Mouse (Mus musculus) neural tube, embryonic 13.5 days (tissue): ENCODE results near the gene Car11. TPM values are rescaled to one million over a fixed set of nuclear protein-coding genes. Genes with fewer than 3 reads are reported as not detected.
"Not testable (repeated sequence)": the region's sequence is repeated elsewhere in the genome, so short reads cannot be mapped to it uniquely, and the experiment has no call there.

Source experiments
- ATAC-seq: fragments of 200-750 bp; cut with Nextera tagmentation; 2 replicates; pipeline ENCODE4 v1.8.0; 2017; ENCODE audit warnings: low read depth, mild to moderate bottlenecking, moderate TSS enrichment, moderate library complexity
- H3K27ac ChIP-seq: fragments of 300-500 bp; sonication (generic); replicated peaks from 2 replicates; pipeline ENCODE4 v1.5.1; 2015; ENCODE audit warnings: moderate library complexity, mild to moderate bottlenecking, inconsistent platforms
- H3K27me3 ChIP-seq: fragments of 300-500 bp; sonication (generic); 2 replicates; pipeline ENCODE4 v1.6.1; 2015; ENCODE audit warnings: mild to moderate bottlenecking, inconsistent platforms
- H3K36me3 ChIP-seq: fragments of 300-500 bp; sonication (generic); 2 replicates; pipeline ENCODE4 v1.6.1; 2015; ENCODE audit warnings: mild to moderate bottlenecking, inconsistent platforms
- H3K4me1 ChIP-seq: fragments of 300-500 bp; sonication (generic); replicated peaks from 2 replicates; pipeline ENCODE4 v1.6.1; 2015; ENCODE audit warnings: inconsistent platforms
- H3K4me2 ChIP-seq: fragments of 300-500 bp; sonication (generic); 2 replicates; pipeline ENCODE4 v1.6.1; 2015; ENCODE audit warnings: inconsistent platforms, mild to moderate bottlenecking, moderate library complexity
- H3K4me3 ChIP-seq: fragments of 300-500 bp; sonication (generic); 2 replicates; pipeline ENCODE4 v1.5.1; 2015; ENCODE audit warnings: mild to moderate bottlenecking, inconsistent platforms
- H3K9ac ChIP-seq: fragments of 300-500 bp; sonication (generic); 2 replicates; pipeline ENCODE4 v1.6.1; 2015; ENCODE audit warnings: moderate library complexity, mild to moderate bottlenecking, inconsistent platforms
- H3K9me3 ChIP-seq: fragments of 300-500 bp; sonication (generic); 2 replicates; pipeline ENCODE4 v1.6.1; 2016; ENCODE audit warnings: inconsistent platforms
- WGBS: fragments of 180-500 bp; shearing (Covaris S2); methylation state at CpG from one replicate; pipeline ENCODE4 v1.1.7; 2015; 5-methylcytosine and 5-hydroxymethylcytosine counted together
- polyA plus RNA-seq: library from polyadenylated mRNA; unstranded; fragments of >200 nt; fragmentation: Nextera tagmentation; extraction: Ambion mirVana; gene quantifications from 2 replicates; pipeline ENCODE4 v1.2.1, GENCODE M21; 2015

Car11 gene
- polyA plus RNA-seq = 44.5 and 46.0 TPM in 2 replicates

DNA sequence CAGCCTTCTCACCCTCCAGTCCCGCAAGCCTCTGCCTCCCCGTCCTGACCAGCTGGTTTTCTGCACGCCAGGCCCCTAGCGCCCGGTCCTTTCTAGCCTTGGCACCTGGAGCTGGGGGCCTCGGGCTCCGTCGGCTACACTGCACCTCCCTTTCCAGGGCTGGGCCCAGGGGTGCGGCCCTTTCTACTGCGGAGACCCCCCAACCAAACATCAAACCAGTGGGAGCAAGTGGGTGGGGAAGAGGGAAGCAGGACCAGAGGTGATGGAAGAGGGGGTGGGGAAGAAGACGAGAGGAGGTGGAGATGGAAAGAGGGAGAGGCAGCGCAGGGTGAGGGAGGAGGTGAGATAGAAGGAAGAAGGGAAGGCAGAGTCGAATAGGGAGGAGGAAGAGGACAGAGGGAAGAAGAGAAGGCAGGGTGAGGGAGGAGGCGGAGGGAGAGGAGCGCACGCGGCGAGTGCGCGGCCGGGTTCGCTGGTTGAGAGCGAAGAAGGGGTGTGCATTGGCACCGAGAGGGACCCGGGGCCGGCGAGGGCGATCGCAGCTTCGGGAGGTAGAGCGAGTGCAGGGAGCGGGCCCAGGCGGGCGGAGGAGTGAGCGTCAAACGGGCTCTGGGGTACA lies at the start of gene Car11:
Gene Car11, plus strand, starts transcription at position 321 of the 619 bp plus-strand sequence.
- Histone ChIP-seq H3K4me3 (peak within 1 kb of the TSS; percentile 52), H3K4me2 (peak within 1 kb of the TSS; percentile 88), H3K9ac (peak within 1 kb of the TSS; percentile 81), H3K27me3 (peaks cover 27% of the 10 kb centered on the region), H3K27ac (peak within 1 kb of the TSS; percentile 80), H3K36me3 (no peaks in the 10 kb centered on the region), H3K4me1 (peaks cover 57% of the 10 kb centered on the region), H3K9me3 (no peaks in the 10 kb centered on the region)
- peak; percentile 1; the same call in 1 of the 2 replicates for ATAC-seq
- 1% methylated on average over 33 of the region's 36 CpGs for WGBS

GRCm38 (mm10) chr7:45650484-45650883 lies 49.2 kb upstream of the Car11 start:
- ATAC-seq, H3K27me3 ChIP-seq, H3K27ac ChIP-seq, H3K9ac ChIP-seq, H3K4me3 ChIP-seq, H3K4me2 ChIP-seq, H3K36me3 ChIP-seq, H3K9me3 ChIP-seq, H3K4me1 ChIP-seq: not testable (repeated sequence)
- 95% methylated on average over 20 of the region's 20 CpGs for WGBS

GRCm38 (mm10) chr7:45654424-45655047 lies 45.1 kb upstream of the Car11 start:
- peak overlapping the region; percentile 39 for H3K4me2 ChIP-seq
- no peak overlapping the region for H3K4me3 ChIP-seq
- H3K36me3 ChIP-seq = no peaks in the 10 kb centered on the region
- WGBS = 32% methylated on average over 17 of the region's 17 CpGs
- H3K4me1 ChIP-seq = peaks cover 4% of the 10 kb centered on the region; the same call in 1 of the 2 replicates
- H3K9me3 ChIP-seq = no peaks in the 10 kb centered on the region
- no peak overlapping the region for H3K9ac ChIP-seq
- no peak overlapping the region for H3K27ac ChIP-seq
- no peaks in the 10 kb centered on the region for H3K27me3 ChIP-seq
- ATAC-seq = no peak; the same call in 1 of the 2 replicates

GRCm38 (mm10) chr7:45660746-45661478 lies 38.7 kb upstream of the Car11 start:
- Histone ChIP-seq H3K9ac (no peak overlapping the region), H3K9me3 (no peaks in the 10 kb centered on the region), H3K36me3 (no peaks in the 10 kb centered on the region), H3K4me3 (no peak overlapping the region), H3K27me3 (no peaks in the 10 kb centered on the region), H3K4me1 (peaks cover 3% of the 10 kb centered on the region; the same call in 1 of the 2 replicates), H3K4me2 (no peak overlapping the region), H3K27ac (no peak overlapping the region)
- WGBS = 88% methylated on average over 11 of the region's 11 CpGs
- no peak for ATAC-seq

- H3K9me3 ChIP-seq, H3K36me3 ChIP-seq, H3K27me3 ChIP-seq, H3K4me2 ChIP-seq, H3K9ac ChIP-seq, H3K4me1 ChIP-seq, H3K4me3 ChIP-seq, ATAC-seq, H3K27ac ChIP-seq: not testable (repeated sequence)
- 93% methylated on average over 6 of the region's 6 CpGs for WGBS
These were observed 37.9 kb upstream of the Car11 start for GRCm38 (mm10) chr7:45661702-45662101.

- Histone ChIP-seq H3K36me3 (no peaks in the 10 kb centered on the region), H3K27me3 (no peaks in the 10 kb centered on the region), H3K4me3 (no peak overlapping the region), H3K4me2 (no peak overlapping the region), H3K4me1 (peaks cover 3% of the 10 kb centered on the region; the same call in 1 of the 2 replicates), H3K9me3 (no peaks in the 10 kb centered on the region), H3K27ac (no peak overlapping the region), H3K9ac (no peak overlapping the region)
- WGBS = 63% methylated on average over 13 of the region's 13 CpGs
- no peak for ATAC-seq
These were observed 34.1 kb upstream of the Car11 start for GRCm38 (mm10) chr7:45665303-45666138.

DNA sequence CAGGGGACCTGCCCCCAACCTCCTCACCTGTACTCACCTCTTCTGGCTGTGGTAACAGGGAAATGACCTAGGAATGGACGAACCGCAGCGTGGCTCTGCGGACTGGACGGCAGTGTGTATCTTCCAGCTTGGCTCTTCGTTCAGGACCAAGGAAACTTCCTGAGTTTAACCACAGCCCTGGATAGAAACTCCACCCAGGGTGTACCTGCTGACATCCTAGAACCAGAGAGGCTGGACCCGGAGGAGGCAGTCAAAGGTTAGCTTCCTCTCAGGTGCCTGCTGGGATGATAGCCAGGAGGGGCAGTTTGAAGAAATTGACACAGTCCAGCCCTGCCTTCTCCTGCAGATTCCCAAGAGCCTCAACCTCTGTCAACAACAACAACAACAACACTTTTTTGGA lies 33.5 kb upstream of the Car11 start, which contains the start of gene Fut2:
Gene Fut2, minus strand, starts transcription at position 234 of the 400 bp plus-strand sequence.
- H3K9me3 ChIP-seq = no peaks in the 10 kb centered on the region
- peaks cover 3% of the 10 kb centered on the region; the same call in 1 of the 2 replicates for H3K4me1 ChIP-seq
- WGBS = 87% methylated on average over 7 of the region's 7 CpGs
- H3K27me3 ChIP-seq = no peaks in the 10 kb centered on the region
- H3K4me2 ChIP-seq = no peak within 1 kb of the TSS
- H3K9ac ChIP-seq = no peak within 1 kb of the TSS
- H3K27ac ChIP-seq = no peak within 1 kb of the TSS
- H3K4me3 ChIP-seq = no peak within 1 kb of the TSS
- no peak for ATAC-seq
- no peaks in the 10 kb centered on the region for H3K36me3 ChIP-seq

GRCm38 (mm10) chr7:45667761-45668160 lies 31.9 kb upstream of the Car11 start:
- no peak overlapping the region for H3K9ac ChIP-seq
- no peak overlapping the region for H3K4me2 ChIP-seq
- no peaks in the 10 kb centered on the region for H3K27me3 ChIP-seq
- no peak for ATAC-seq
- peaks cover 3% of the 10 kb centered on the region; the same call in 1 of the 2 replicates for H3K4me1 ChIP-seq
- no peaks in the 10 kb centered on the region for H3K9me3 ChIP-seq
- WGBS = 73% methylated on average over 14 of the region's 14 CpGs
- no peaks in the 10 kb centered on the region for H3K36me3 ChIP-seq
- no peak overlapping the region for H3K4me3 ChIP-seq
- H3K27ac ChIP-seq = no peak overlapping the region

DNA sequence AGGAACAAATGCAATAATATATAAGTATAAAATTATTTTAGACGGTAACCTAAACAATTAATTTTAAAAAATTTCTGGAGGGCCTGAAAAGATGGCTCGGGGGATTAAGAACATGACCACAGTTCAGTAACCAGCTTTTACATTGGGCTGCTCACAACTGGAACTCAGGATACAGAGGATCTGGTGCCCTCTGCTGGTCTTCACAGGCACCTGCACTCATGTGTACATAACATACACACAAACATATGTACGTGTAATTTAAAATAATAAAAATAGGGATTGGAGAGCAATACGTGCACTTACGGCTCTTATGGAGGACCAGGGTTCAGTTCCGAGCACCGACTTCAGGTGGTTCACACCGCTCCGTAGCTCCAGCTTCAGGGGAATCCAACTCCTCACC lies 30.7 kb upstream of the Car11 start:
- Histone ChIP-seq H3K9me3 (no peaks in the 10 kb centered on the region), H3K27ac (no peak overlapping the region), H3K36me3 (no peaks in the 10 kb centered on the region), H3K4me2 (no peak overlapping the region), H3K4me3 (no peak overlapping the region), H3K9ac (no peak overlapping the region), H3K4me1 (peaks cover 3% of the 10 kb centered on the region; the same call in 1 of the 2 replicates), H3K27me3 (no peaks in the 10 kb centered on the region)
- no peak for ATAC-seq
- 93% methylated on average over 9 of the region's 9 CpGs for whole genome bisulfite sequencing

DNA sequence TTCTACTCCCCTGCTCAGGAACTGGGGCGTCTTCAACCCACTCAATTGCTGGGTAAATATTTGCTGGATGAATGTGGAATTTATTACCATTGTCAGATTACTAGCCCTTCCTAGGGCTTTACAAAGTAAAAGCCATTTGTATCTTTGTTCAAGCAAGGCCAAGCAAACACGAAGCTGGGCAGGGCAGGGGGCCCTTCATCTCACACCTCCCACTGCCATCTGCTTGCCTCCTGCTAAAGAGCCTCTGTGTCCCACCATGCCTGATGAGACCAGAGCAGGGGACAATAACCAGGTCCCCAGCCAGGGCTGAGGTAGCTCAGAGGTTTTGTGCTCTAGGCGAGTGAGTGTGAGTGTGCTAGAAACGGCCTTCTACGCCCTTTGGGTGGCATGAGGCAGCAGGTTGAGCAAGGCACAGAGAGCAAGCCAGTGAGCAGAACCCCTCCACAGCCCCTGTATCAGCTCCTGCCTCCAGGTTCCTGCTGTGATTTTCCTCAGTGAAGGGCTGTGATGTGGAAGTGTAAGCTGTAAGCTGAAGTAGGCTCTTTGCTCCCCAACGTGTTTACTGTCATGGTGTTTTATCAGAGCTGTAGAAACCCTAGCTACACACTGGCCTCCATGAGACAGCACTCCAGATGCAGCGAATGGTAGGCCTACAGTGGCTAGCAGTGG lies 21.9 kb upstream of the Car11 start:
- H3K4me3 ChIP-seq = no peak overlapping the region
- ATAC-seq = no peak
- 72% methylated on average over 7 of the region's 7 CpGs for WGBS
- no peaks in the 10 kb centered on the region for H3K36me3 ChIP-seq
- no peaks in the 10 kb centered on the region for H3K27me3 ChIP-seq
- H3K4me2 ChIP-seq = no peak overlapping the region
- H3K9ac ChIP-seq = no peak overlapping the region
- no peak overlapping the region for H3K27ac ChIP-seq
- H3K9me3 ChIP-seq = no peaks in the 10 kb centered on the region
- H3K4me1 ChIP-seq = peaks cover 7% of the 10 kb centered on the region; the same call in 1 of the 2 replicates

DNA sequence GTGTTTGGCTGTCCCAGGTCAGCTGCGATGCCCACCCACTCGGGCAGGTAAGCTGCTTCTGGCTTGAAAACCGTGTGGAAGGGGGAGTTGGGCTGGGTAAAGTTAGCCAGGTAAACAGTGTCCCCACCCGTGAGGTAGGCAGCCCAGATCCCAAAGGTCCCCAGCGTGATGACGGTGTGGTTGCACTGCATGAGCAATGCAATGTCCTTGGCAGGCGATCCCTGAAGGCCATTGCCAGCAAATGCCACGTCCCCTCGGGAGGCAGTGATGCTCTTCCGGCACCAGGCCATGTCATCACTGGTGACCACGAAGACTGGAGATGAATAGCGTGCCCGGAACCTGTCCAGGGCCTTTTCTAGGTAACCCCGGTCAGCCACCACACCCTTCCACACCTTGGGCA lies 21.1 kb upstream of the Car11 start:
- Histone ChIP-seq H3K4me2 (no peak overlapping the region), H3K27ac (no peak overlapping the region), H3K9ac (no peak overlapping the region), H3K4me1 (peaks cover 11% of the 10 kb centered on the region; the same call in 1 of the 2 replicates), H3K27me3 (no peaks in the 10 kb centered on the region), H3K36me3 (no peaks in the 10 kb centered on the region), H3K9me3 (no peaks in the 10 kb centered on the region), H3K4me3 (no peak overlapping the region)
- ATAC-seq = no peak
- whole genome bisulfite sequencing = 92% methylated on average over 14 of the region's 14 CpGs
